ENCODE assay signal across 22 mouse cellular contexts in genomic region chr15:25719270-25719669, GRCm38 (mm10).
DNase-seq lines count a peak whose midpoint lies in the region; TF ChIP-seq lines count a peak whose summit lies in the region.
"Had no signal": no experiment of that assay in that cellular context is flagged by ENCODE, and none has a peak within 500 bp of the region (broad histone marks: within the 10 kb centered on the region; RNA-seq: fewer than 3 reads in every experiment).

No protein-coding gene starts in this region.

- DNase-seq in cerebellum, adult 2 months, result peak in 1 of 2 experiments; percentile 16
- DNase-seq in cerebellum, adult 8-10 months, result no peak
- peak; percentile 50 to 58 for DNase-seq in cerebellum, postnatal 25 days
- DNase-seq in cerebellum, adult 9-10 months, result no peak
- peak; percentile 81 for DNase-seq in heart, adult 11 months
- DNase-seq in heart, adult 18-20 months, result no peak
- DNase-seq in brain, adult 2 months (ENCODE audit: low read depth, low spot score), result peak; percentile 26
- no peak for DNase-seq in urinary bladder, postnatal 14 days (ENCODE audit: low spot score)
- DNase-seq: adrenal gland, adult 8-10 months; adrenal gland, postnatal 14 days; adrenal gland, postnatal 36 days; B cell, adult 2 months; cerebellum, adult 11-12 months; cerebellum, adult 9-11 months; embryo, embryonic 11 days had no signal

- H3K27me3 ChIP-seq in cerebellum, adult 2 months (ENCODE audit: control insufficient read depth, insufficient read depth, low read length), result no peaks in the 10 kb centered on the region
- H3K27me3 ChIP-seq: CH12.LX; embryonic facial prominence, embryonic 13.5 days; embryonic facial prominence, embryonic 15.5 days; forebrain, embryonic 12.5 days; Patski had no signal

- 63% methylated on average over 8 of the region's 8 CpGs for WGBS in cerebellum, adult 2 months

- no peak overlapping the region for H3K27ac ChIP-seq in cerebellum, adult 2 months (ENCODE audit: insufficient read depth, low read length)
- H3K27ac ChIP-seq: embryonic facial prominence, embryonic 13.5 days; embryonic facial prominence, embryonic 15.5 days; forebrain, embryonic 10.5 days; forebrain, embryonic 12.5 days had no signal

- H3K4me3 ChIP-seq in cerebellum, adult 2 months (replicated peaks; ENCODE audit: insufficient read depth, low read depth, low read length), result no peak overlapping the region
- H3K4me3 ChIP-seq: embryonic facial prominence, embryonic 13.5 days; embryonic facial prominence, embryonic 15.5 days; erythroblast, embryonic 14.5 days; forebrain, embryonic 10.5 days; forebrain, embryonic 12.5 days had no signal

- 0 out of 2 replicates have a peak, but pooled peaks have one; percentile 6 for TF ChIP-seq CTCF in cerebellum, adult 2 months (IDR thresholded peaks at IDR 0.05; ENCODE audit: borderline replicate concordance, insufficient read depth, low read depth, low read length)

- TF ChIP-seq POLR2A in cerebellum, adult 2 months (IDR thresholded peaks at IDR 0.05; ENCODE audit: borderline replicate concordance, insufficient read depth, low read length), result no peak

- peaks cover 15% of the 10 kb centered on the region for H3K4me1 ChIP-seq in cerebellum, adult 2 months (ENCODE audit: control insufficient read depth, insufficient read depth, low read length)

Comparison
In these comparisons a context has a peak if more than half of its experiments do, and no peak if none do; other contexts are left out.
1. DNase-seq: peak in cerebellum, postnatal 25 days (2 of 2), heart, adult 11 months (single experiment) and brain, adult 2 months (single experiment); none in cerebellum, adult 8-10 months (single experiment), cerebellum, adult 9-10 months (single experiment), heart, adult 18-20 months (0 of 2) and urinary bladder, postnatal 14 days (single experiment).